Mouse (Mus musculus) megakaryocyte, adult 5-6 weeks (primary cell): ENCODE results near the gene Elavl2. TPM values are rescaled to one million over a fixed set of nuclear protein-coding genes. Genes with fewer than 3 reads are reported as not detected.

Experiments used
- ATAC-seq: 2 replicates; pipeline ENCODE4 v1.8.0; 2016; ENCODE audit warnings: mild to moderate bottlenecking, inconsistent platforms; ENCODE audit not compliant: poor library complexity, severe bottlenecking
- total RNA-seq, 2 experiments: library from RNA; stranded (forward) in 1 of 2; stranded (reverse) in 1 of 2; fragments of 153-499, 151-499 nt in 1 of 2; fragments of 221-1000, 200-1000 nt in 1 of 2; gene quantifications; 2 replicates each; pipeline versions ENCODE4 v1.2.3 to v1.2.4; 2015 to 2017

Gene Elavl2
- total RNA-seq, 2 experiments from 2014 or later, result not detected

DNA sequence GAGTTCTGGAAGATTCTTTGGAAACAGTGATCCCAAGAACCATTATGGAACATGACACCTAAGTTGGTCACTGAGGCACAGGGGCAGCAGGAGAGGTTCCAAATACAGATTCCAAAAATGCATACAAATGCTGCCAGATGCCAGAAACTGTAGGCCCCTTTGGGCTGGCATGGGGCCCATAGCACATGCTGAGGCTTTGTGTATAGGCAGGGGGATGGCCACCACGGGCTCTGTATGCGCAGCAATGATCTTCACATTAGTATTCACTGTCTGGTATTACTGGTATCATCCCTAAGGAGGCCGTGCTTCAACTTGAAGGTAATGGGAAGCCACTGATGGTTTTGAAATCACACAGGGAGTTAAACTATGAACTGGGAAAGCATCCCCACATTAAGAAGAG is 181.3 kb downstream of the Elavl2 start:
- no peak for ATAC-seq

- no peak for ATAC-seq
These were observed 186.7 kb downstream of the Elavl2 start for GRCm38 (mm10) chr4:91213917-91214316.

DNA sequence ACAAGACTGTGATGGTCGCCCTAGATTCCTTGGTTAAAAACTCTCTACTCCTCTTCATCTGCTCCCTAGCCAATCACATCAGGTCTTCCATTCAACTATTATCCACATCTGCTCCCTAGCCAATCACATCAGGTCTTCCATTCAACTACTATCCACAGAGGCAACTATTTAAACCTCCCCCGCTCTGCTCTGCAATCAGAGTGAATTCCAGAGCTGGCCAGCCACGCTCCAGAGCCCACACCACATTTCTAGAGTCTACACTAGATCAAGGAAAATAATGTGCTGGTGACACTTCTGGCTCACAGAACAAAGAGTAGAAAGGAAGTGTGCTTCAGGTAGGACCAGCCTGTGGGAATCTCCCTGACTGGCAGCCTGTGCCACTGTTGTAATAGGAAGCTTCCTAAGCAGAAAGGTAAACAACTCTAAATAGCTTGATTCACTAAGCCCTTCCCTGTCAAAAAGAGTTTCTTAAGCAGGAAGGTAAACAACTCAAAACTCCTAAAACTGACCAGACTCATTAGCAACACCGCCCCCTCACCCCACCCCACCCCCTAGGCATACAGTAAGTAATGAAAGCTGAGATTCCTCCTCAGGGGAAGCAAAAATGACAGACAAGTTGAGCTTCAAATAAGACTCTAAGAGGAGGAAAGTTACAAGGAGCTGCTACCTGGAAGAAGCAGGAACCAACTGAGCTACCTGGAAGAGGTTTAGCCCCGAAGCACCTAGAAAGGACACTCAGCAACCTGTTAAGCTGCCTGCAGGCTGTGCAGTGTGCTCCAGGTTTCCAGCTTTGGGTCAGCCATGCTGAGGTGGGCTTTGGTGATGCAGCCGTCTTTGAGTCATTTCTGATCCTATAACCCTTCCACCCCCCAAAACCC is 191.9 kb downstream of the Elavl2 start:
- ATAC-seq, result no peak
